ENCODE assay signal across 26 mouse cellular contexts in the genomic region with DNA sequence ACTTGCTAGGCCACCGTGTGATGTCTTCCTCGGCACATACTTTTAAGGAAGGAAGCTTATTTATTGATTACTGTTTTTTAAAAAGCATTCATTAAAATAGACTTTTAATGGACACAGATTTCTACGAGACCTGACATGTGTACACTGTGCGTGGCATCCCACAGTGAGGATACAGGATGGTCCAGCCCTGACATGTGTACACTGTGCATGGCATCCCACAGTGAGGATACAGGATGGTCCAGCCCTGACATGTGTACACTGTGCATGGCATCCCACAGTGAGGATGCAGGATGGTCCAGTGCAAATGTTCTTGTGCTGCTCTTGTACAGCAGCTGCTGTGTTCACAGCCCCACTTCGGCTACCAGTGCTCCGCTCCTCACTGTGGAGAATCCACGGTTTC. TPM values are rescaled to one million over a fixed set of nuclear protein-coding genes. Genes with fewer than 3 reads are reported as not detected.
DNase-seq lines count a peak whose midpoint lies in the region; ATAC-seq lines count a peak whose summit lies in the region.
"Had no signal": no experiment of that assay in that cellular context is flagged by ENCODE, and none has a peak within 500 bp of the region (broad histone marks: within the 10 kb centered on the region; RNA-seq: fewer than 3 reads in every experiment).

No protein-coding gene starts in this region.

- H3K9ac ChIP-seq in midbrain, embryonic 11.5 days (ENCODE audit: low read length), result no peak overlapping the region
- H3K9ac ChIP-seq in midbrain, embryonic 15.5 days, result no peak overlapping the region
- no peak overlapping the region for H3K9ac ChIP-seq in midbrain, embryonic 16.5 days (ENCODE audit: low read depth, low read length)
- no peak overlapping the region for H3K9ac ChIP-seq in neural tube, embryonic 14.5 days (replicated peaks; ENCODE audit: low read depth, low read length)
- H3K9ac ChIP-seq: embryonic facial prominence, embryonic 13.5 days; forebrain, embryonic 12.5 days; forebrain, embryonic 15.5 days; heart, embryonic 13.5 days; hindbrain, embryonic 12.5 days had no signal

- no peaks in the 10 kb centered on the region for H3K9me3 ChIP-seq in heart, embryonic 10.5 days
- H3K9me3 ChIP-seq in midbrain, embryonic 11.5 days (ENCODE audit: control insufficient read depth, low read length), result no peaks in the 10 kb centered on the region
- H3K9me3 ChIP-seq in midbrain, embryonic 15.5 days, result no peaks in the 10 kb centered on the region
- H3K9me3 ChIP-seq in midbrain, embryonic 16.5 days (replicated peaks; ENCODE audit: control insufficient read depth, low read length, poor library complexity, severe bottlenecking), result no peaks in the 10 kb centered on the region
- H3K9me3 ChIP-seq in midbrain, embryonic 10.5 days (replicated peaks), result no peaks in the 10 kb centered on the region
- H3K9me3 ChIP-seq in neural tube, embryonic 14.5 days (ENCODE audit: control insufficient read depth, low read length), result no peaks in the 10 kb centered on the region
- H3K9me3 ChIP-seq: embryonic facial prominence, embryonic 10.5 days; embryonic facial prominence, embryonic 13.5 days; forebrain, embryonic 12.5 days; forebrain, embryonic 15.5 days; heart, embryonic 13.5 days; hindbrain, embryonic 12.5 days had no signal

- ATAC-seq in midbrain, embryonic 11.5 days (ENCODE audit: low FRiP score), result peak; percentile 63; the same call in 1 of the 2 replicates
- ATAC-seq in midbrain, embryonic 15.5 days (replicated peaks), result no peak
- ATAC-seq in midbrain, embryonic 16.5 days, result 0 out of 2 replicates have a peak, but pooled peaks have one; percentile 11
- ATAC-seq in neural tube, embryonic 14.5 days (ENCODE audit: low read depth), result peak; percentile 61; the same call in 1 of the 2 replicates
- no peak for ATAC-seq in inflammation-experienced regulatory T-cells, adult 6 months
- ATAC-seq: activated CD4-positive, CD25-positive, alpha-beta regulatory T cell, adult 4 months; forebrain, embryonic 15.5 days had no signal

- intact Hi-C loops in heart, postnatal 36 days (cut with DNase I), result no loop called here

- H3K27ac ChIP-seq in heart, embryonic 10.5 days, result no peak overlapping the region
- no peak overlapping the region for H3K27ac ChIP-seq in midbrain, embryonic 11.5 days (ENCODE audit: low read depth, low read length)
- no peak overlapping the region for H3K27ac ChIP-seq in midbrain, embryonic 15.5 days
- no peak overlapping the region for H3K27ac ChIP-seq in midbrain, embryonic 16.5 days (ENCODE audit: low read length)
- no peak overlapping the region for H3K27ac ChIP-seq in midbrain, embryonic 10.5 days (replicated peaks)
- no peak overlapping the region for H3K27ac ChIP-seq in neural tube, embryonic 14.5 days (ENCODE audit: low read depth, low read length)
- H3K27ac ChIP-seq: embryonic facial prominence, embryonic 10.5 days; embryonic facial prominence, embryonic 13.5 days; forebrain, embryonic 12.5 days; forebrain, embryonic 15.5 days; heart, embryonic 13.5 days; hindbrain, embryonic 12.5 days had no signal

- DNase-seq in heart, embryonic 10.5 days (ENCODE audit: low spot score), result peak; percentile 5
- no peak for DNase-seq in heart, postnatal 36 days
- DNase-seq in midbrain, embryonic 11.5 days (ENCODE audit: low spot score, missing footprints), result no peak
- DNase-seq in midbrain, embryonic 10.5 days (ENCODE audit: low spot score), result no peak
- DNase-seq: adrenal gland, adult 8-10 months; adrenal gland, postnatal 25 days; cerebellum, adult 11-12 months; cerebellum, adult 8-10 months; cerebellum, postnatal 10 days; cerebellum, postnatal 36 days; embryo, embryonic 11 days; gastrocnemius, postnatal 25 days; heart, adult 18-20 months; heart, postnatal 14 days had no signal

- H3K36me3 ChIP-seq in heart, embryonic 10.5 days, result peaks cover under 1% of the 10 kb centered on the region; the same call in 1 of the 2 replicates
- H3K36me3 ChIP-seq in midbrain, embryonic 11.5 days (ENCODE audit: control insufficient read depth, insufficient read depth, low read length), result no peaks in the 10 kb centered on the region
- H3K36me3 ChIP-seq in midbrain, embryonic 15.5 days (replicated peaks), result no peaks in the 10 kb centered on the region
- no peaks in the 10 kb centered on the region; the same call in 1 of the 2 replicates for H3K36me3 ChIP-seq in midbrain, embryonic 16.5 days (ENCODE audit: control insufficient read depth, insufficient read depth, low read length)
- 0 out of 2 replicates have a peak, but pooled peaks cover 5% of the 10 kb centered on the region for H3K36me3 ChIP-seq in midbrain, embryonic 10.5 days
- no peaks in the 10 kb centered on the region for H3K36me3 ChIP-seq in neural tube, embryonic 14.5 days (ENCODE audit: control insufficient read depth, insufficient read depth, low read length)

- no peak overlapping the region for H3K4me2 ChIP-seq in midbrain, embryonic 11.5 days
- H3K4me2 ChIP-seq in midbrain, embryonic 15.5 days, result no peak overlapping the region
- no peak overlapping the region for H3K4me2 ChIP-seq in midbrain, embryonic 16.5 days (ENCODE audit: low read length)
- H3K4me2 ChIP-seq in neural tube, embryonic 14.5 days (ENCODE audit: low read depth, low read length), result no peak overlapping the region
- H3K4me2 ChIP-seq: embryonic facial prominence, embryonic 13.5 days; forebrain, embryonic 12.5 days; forebrain, embryonic 15.5 days; heart, embryonic 13.5 days; hindbrain, embryonic 12.5 days had no signal

- no peaks in the 10 kb centered on the region for H3K27me3 ChIP-seq in heart, embryonic 10.5 days (ENCODE audit: insufficient read depth, poor library complexity, severe bottlenecking)
- no peaks in the 10 kb centered on the region for H3K27me3 ChIP-seq in midbrain, embryonic 11.5 days (ENCODE audit: control insufficient read depth, insufficient read depth, low read length)
- peaks cover 5% of the 10 kb centered on the region; the same call in 1 of the 2 replicates for H3K27me3 ChIP-seq in midbrain, embryonic 15.5 days (replicated peaks)
- 0 out of 2 replicates have a peak, but pooled peaks cover 3% of the 10 kb centered on the region for H3K27me3 ChIP-seq in midbrain, embryonic 16.5 days (ENCODE audit: control insufficient read depth, insufficient read depth, low read depth, low read length)
- H3K27me3 ChIP-seq in midbrain, embryonic 10.5 days (ENCODE audit: low read depth, poor library complexity, severe bottlenecking), result peaks cover 60% of the 10 kb centered on the region
- H3K27me3 ChIP-seq in neural tube, embryonic 14.5 days (ENCODE audit: control insufficient read depth, insufficient read depth, low read length), result no peaks in the 10 kb centered on the region
- H3K27me3 ChIP-seq: embryonic facial prominence, embryonic 13.5 days; forebrain, embryonic 15.5 days; heart, embryonic 13.5 days had no signal

- H3K4me3 ChIP-seq in heart, embryonic 10.5 days, result no peak overlapping the region
- no peak overlapping the region for H3K4me3 ChIP-seq in midbrain, embryonic 11.5 days (ENCODE audit: low read depth, low read length)
- no peak overlapping the region for H3K4me3 ChIP-seq in midbrain, embryonic 15.5 days
- no peak overlapping the region for H3K4me3 ChIP-seq in midbrain, embryonic 16.5 days (ENCODE audit: low read depth, low read length)
- H3K4me3 ChIP-seq in midbrain, embryonic 10.5 days, result no peak overlapping the region
- no peak overlapping the region for H3K4me3 ChIP-seq in neural tube, embryonic 14.5 days (ENCODE audit: low read depth, low read length)
- H3K4me3 ChIP-seq: embryonic facial prominence, embryonic 10.5 days; embryonic facial prominence, embryonic 13.5 days; erythroblast, embryonic 14.5 days; forebrain, embryonic 12.5 days; forebrain, embryonic 15.5 days; heart, embryonic 13.5 days; hindbrain, embryonic 12.5 days had no signal

- 0 out of 2 replicates have a peak, but pooled peaks cover 4% of the 10 kb centered on the region for H3K4me1 ChIP-seq in heart, embryonic 10.5 days
- H3K4me1 ChIP-seq in midbrain, embryonic 11.5 days (ENCODE audit: control insufficient read depth, insufficient read depth, low read length), result peaks cover 7% of the 10 kb centered on the region; the same call in 1 of the 2 replicates
- peaks cover 6% of the 10 kb centered on the region for H3K4me1 ChIP-seq in midbrain, embryonic 15.5 days
- no peaks in the 10 kb centered on the region for H3K4me1 ChIP-seq in midbrain, embryonic 16.5 days (ENCODE audit: control insufficient read depth, insufficient read depth, low read length)
- peaks cover 24% of the 10 kb centered on the region for H3K4me1 ChIP-seq in midbrain, embryonic 10.5 days
- no peaks in the 10 kb centered on the region for H3K4me1 ChIP-seq in neural tube, embryonic 14.5 days (ENCODE audit: control insufficient read depth, insufficient read depth, low read length)
- H3K4me1 ChIP-seq: embryonic facial prominence, embryonic 13.5 days; heart, embryonic 13.5 days had no signal

- 92% methylated on average over 7 of the region's 7 CpGs for WGBS in heart, embryonic 10.5 days
- WGBS in midbrain, embryonic 11.5 days, result 89% methylated on average over 7 of the region's 7 CpGs
- WGBS in midbrain, embryonic 15.5 days, result 90% methylated on average over 7 of the region's 7 CpGs
- 88% methylated on average over 7 of the region's 7 CpGs for WGBS in midbrain, embryonic 16.5 days
- 91% methylated on average over 7 of the region's 7 CpGs for WGBS in midbrain, embryonic 10.5 days
- WGBS in neural tube, embryonic 14.5 days, result 90% methylated on average over 7 of the region's 7 CpGs

RNA-seq across cellular contexts. Expression of gene Tmem260, which starts 56.6 kb away (rescaled TPM):
- polyA plus RNA-seq in heart, embryonic 10.5 days (2016; fragmentation: Nextera tagmentation; extraction: Ambion mirVana), result 14.4 and 15.8 TPM in 2 replicates
- total RNA-seq in heart, postnatal 36 days (2021), result 1 to 10 TPM; 9.0 to 9.4 TPM
- 25.2 and 27.9 TPM in 2 replicates for polyA plus RNA-seq in midbrain, embryonic 11.5 days (2014; fragmentation: Nextera tagmentation; extraction: Ambion mirVana)
- 17.7 and 20.1 TPM in 2 replicates for polyA plus RNA-seq in midbrain, embryonic 15.5 days (2015; fragmentation: Nextera tagmentation; extraction: Ambion mirVana)
- polyA plus RNA-seq in midbrain, embryonic 16.5 days (2015; fragmentation: Nextera tagmentation; extraction: Ambion mirVana), result 19.7 and 20.2 TPM in 2 replicates
- polyA plus RNA-seq in midbrain, embryonic 10.5 days (2016; fragmentation: Nextera tagmentation; extraction: Ambion mirVana), result 19.3 and 21.0 TPM in 2 replicates
- polyA plus RNA-seq in neural tube, embryonic 14.5 days (2014; fragmentation: Nextera tagmentation; extraction: Ambion mirVana), result 19.9 and 23.3 TPM in 2 replicates
- polyA plus RNA-seq in inflammation-experienced regulatory T-cells, adult 6 months (2017; shearing (Covaris generic)), result 10 to 100 TPM in 2 of 3 experiments, 1 to 10 TPM in 1; 8.7 to 18.2 (median 17.1) TPM

Comparison
In these comparisons a context has a peak if more than half of its experiments do, and no peak if none do; other contexts are left out.
1. ATAC-seq: peak in midbrain, embryonic 11.5 days (single experiment), midbrain, embryonic 16.5 days (single experiment) and neural tube, embryonic 14.5 days (single experiment); none in midbrain, embryonic 15.5 days (single experiment) and inflammation-experienced regulatory T-cells, adult 6 months (single experiment).